Mouse (Mus musculus): ENCODE measurements at regions not wholly inside any gene's neighbourhood (a gene's known extent, or its start where the extent isn't known, plus 50 kb on each side); places are given as distances from the start of the nearest gene placed in this dataset.

DNA sequence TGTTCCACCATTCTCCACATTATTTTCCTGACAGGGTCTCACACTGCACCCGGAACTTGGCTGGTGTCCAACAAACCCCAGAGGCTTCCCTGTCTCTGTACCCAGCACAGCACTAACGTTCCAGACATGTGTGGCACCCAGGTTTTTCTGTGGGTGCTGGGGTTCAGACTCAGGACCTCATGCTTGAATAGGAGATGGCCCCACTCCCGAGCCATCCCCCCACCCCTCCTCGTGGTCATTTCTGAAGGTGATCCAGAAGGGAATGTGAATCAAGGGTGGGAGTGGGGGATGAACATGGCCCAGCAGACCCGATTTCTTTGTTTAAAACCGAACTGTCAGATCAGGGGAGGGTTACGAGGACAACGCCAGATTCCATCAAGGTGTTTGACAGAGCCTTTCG lies 245.6 kb downstream of the Tbc1d1 start:
- TF ChIP-seq GATA1 (IDR thresholded peaks at IDR 0.05; ENCODE audit: low read length), result no peak

DNA sequence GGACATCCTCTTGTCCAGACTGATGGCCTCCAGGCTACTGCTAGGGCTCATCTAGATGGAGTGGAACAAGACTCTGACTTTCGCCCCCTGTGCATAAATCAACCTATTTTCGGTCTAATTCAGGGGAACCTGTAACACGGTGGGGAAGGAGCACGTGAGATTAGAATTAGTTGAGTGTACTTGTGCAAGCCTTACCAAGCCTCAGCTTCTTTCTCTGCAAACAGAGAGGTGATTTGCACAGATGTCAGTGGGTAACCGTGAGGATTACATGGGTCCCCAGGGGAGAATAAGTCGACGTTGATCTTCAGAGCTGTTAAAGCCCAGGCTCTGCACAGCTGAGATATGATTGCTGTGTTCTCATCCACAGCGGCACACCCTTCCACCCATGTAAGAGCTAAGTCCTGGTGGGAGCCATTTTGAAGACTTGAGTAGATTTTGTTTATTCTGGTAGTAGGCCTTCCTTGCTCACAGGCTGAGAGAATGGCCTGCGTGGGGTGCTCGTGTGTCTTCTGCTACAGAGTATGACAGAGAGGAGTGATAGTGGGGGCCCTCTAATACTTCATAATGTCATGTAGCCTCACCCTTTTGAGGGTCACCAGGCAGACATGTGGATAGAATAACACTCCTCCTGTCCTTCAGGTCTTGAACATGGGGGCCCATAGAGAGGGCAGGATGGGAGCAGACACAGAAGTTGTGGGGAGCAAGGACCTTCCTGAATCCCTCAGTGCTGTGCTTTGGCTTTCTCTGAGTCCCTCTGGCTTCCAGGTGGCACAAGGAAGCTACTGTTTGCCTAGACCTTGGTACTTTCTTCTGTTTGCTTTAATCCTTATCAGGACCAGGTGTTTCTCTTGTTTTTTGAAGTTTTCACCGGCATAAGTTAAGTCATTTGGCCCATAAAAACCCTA lies 247.2 kb downstream of the Tbc1d1 start:
- no peak for TF ChIP-seq GATA1 (IDR thresholded peaks at IDR 0.05; ENCODE audit: low read length)

DNA sequence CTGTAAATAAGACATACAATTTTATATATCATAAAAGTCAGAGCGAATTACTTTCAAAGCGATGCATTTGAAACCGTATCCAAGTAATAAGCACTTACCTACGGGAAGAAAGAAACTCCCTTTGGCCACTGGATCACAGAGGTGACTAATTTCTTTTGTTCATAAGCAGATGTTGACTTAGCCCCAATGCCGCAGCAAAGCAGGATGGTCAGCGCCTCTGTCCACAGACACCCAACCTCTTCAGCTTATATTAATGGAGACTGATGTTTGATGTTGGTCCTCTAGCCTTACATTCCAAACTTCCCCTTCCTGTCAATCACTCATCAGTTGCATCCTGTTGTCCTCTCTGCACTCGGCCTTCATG lies 247.9 kb downstream of the Tbc1d1 start:
- TF ChIP-seq GATA1 (IDR thresholded peaks at IDR 0.05; ENCODE audit: low read length), result no peak

DNA sequence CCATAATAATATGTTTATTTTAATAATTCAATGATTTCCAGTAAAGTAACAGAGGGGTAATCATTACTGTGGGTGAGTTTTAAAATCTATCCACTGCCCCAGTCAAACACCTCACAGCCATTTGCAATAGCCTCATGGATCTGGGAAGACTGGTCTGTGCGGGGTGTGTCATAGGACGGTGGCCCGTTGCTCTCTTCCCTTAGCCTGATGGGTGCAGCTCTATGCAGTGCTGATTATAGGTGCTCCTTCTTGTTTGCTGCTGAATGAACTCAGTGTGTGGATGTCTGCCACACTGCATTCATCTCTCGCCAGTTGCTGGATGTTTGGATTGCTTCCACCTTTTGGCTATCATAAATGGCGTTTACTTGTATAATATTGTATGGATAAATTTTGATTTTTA lies 248.4 kb downstream of the Tbc1d1 start:
- TF ChIP-seq GATA1 (IDR thresholded peaks at IDR 0.05; ENCODE audit: low read length), result no peak

DNA sequence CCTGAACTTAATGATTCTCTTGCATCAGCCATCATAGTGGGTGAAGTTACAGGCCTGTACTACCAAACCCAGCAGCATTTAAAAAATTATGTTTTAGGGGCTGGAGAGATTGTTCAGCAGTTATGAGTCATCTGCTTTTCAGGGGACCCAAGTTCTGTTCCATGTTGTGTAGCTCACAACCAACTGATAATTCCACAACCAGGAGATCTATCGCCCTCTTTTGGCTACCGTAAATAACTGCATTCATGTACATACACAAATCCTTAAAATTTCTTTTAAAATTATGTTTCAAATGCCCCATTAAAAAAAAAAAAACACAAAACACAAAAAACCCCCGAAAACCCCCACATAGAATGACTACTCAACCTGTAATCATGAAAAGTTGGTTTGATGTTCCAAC lies 252.8 kb downstream of the Tbc1d1 start:
- TF ChIP-seq GATA1 (IDR thresholded peaks at IDR 0.05; ENCODE audit: low read length), result no peak

DNA sequence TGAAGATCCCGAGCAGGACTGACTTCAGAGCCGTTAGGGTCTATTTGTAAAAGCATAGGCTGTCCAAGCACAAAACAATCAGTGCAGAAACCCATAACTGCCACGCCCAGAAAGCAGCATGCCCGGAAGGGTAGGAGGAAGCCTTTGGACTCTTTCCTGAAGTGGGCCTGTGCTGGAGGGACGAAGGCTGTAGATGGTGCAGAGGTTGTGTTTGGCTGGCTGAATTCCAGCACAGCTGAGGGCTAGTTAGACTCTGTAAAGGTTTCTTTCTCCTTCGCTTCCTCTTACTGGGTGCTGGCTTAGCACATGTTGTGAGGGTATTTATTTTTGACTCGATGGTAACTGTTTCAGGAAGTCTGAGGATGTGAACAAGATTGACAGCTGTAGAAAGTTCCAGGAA lies 254.5 kb downstream of the Tbc1d1 start:
- TF ChIP-seq GATA1 (IDR thresholded peaks at IDR 0.05; ENCODE audit: low read length), result no peak

DNA sequence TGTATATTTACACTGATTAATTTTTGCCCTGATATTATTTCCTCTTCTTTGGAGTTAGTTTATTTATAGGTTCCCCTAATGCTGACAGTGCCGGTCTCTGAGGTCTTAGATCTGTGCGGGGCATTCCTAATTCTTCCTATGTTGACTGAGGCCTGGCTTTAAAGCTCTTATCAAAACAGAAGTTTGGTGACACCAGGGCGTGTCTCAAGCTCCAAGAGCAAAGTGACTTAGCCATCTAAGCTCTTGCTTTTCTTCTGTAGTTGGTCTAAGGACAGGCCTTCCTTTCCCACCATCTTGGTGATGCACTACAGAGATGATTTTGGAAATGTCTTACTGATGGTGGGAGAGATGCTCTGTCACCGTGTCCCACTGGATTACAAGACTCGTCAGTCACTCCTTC lies 258.4 kb downstream of the Tbc1d1 start:
- no peak for TF ChIP-seq GATA1 (IDR thresholded peaks at IDR 0.05; ENCODE audit: low read length)

DNA sequence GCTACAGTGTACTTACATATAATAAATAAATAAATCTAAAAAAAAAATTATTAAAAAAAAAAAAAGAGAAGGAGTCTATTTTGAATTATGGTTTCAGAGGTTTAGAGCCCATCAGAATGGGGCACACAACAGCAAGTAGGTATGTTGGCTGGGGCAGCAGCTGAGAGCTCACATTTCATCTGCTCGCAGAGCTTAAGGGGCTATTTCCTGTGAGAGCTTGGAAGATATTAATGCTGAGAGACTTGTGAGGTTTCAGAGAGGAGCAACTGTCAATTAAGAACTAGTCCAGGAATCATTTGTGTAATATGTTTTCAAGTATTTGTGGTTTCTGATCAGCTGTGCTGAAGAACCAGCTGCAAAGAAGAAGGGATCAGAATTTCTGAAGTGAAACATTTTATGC lies 263.3 kb downstream of the Tbc1d1 start:
- TF ChIP-seq GATA1 (IDR thresholded peaks at IDR 0.05; ENCODE audit: low read length), result no peak

DNA sequence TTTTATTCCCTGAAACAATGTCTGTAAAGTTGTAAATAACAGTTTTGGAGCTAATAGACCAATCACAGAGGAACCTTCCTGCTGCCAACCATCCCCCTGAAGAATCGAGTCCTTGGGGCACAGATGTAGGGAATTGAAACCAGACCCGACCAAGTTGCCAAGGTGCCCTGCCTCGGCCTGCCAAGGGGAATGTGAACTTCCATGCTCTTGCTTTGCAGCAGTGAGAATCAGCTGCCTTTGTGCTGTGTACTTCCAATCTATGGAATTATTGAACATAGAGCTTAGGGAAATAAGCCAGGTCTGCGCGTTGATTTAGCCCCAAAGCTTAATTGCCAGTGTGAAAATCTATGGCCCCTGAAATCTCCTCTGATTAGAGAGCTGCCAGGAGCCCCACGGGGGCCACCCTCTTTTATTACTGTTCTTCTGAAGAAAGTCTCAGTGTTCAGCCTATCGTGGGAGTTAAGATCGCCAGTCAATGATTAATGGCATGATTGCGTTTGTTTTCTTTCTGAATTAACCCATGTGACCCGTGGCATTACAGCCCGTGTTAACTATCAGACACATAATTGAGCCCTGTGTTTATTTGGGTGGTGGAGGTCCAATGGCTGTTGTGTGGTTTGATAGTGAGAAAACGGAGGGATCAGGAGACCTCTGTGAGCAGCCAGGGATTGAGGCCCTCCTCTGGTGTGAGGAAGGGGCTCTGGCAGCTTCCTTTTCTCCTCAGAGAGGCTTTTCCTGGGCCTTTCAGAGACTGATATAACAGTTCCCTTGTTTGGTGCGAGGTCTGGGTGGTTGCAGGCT lies 266.9 kb downstream of the Tbc1d1 start:
- no peak for TF ChIP-seq GATA1 (IDR thresholded peaks at IDR 0.05; ENCODE audit: low read length)

DNA sequence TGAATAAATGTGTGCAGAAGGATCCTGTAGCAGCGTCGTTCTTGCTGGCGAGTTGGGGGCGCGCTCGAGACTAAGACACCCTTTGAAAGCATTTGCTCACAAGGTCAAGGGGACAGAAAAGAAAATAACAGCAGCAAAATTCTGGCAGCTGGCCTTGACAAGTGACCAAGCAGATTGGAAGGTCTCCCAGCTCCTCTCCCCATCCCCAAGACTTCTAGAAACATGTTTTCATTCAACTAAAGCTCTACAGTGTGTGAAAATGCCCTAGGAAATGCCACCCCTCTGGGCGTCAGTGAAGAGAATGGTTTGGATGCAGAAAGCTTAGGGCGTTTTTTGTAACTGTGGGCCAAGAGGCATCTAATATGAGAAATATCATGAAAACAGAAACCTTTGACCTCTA lies 272.7 kb downstream of the Tbc1d1 start:
- TF ChIP-seq GATA1 (IDR thresholded peaks at IDR 0.05; ENCODE audit: low read length), result no peak

DNA sequence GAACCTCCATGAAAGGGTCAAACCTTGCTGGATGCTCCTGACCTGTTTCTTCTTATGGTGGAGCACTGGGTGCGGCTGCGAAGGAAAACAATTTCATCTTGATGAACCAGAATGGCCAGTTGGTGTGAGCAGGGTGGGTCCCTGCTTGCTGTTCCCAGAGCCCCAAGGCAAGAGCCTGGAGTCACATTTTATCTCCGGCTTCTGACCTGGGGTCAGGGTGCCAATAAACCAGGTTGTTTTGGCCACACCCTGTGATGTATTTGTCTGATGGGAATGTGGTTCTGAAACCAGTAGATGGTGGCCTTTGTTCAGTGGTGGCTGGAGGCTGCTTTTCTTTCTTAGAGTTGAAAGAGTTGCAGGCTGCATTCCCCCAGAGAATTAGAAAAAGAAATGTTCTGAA lies 274.4 kb downstream of the Tbc1d1 start:
- TF ChIP-seq GATA1 (IDR thresholded peaks at IDR 0.05; ENCODE audit: low read length), result no peak

DNA sequence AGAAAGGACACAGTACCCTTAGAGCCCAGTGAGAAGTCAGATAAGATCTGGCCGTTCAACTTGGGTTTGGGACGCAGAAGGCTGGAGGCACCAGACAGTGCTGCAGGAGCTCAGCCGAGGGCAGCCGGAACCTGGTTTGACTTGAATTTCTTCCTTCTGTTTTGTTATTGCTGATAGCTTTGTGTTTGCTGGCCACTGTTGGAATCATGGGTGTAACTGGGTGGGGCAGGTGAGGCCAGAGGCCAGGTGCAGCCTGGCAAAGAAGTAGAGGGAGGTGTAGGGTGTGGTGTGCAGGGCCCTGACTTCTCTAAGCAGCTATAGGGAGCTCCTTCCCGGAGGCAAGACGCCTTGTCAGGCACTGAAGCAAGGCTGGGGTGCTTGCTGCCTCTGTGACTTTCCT lies 275.5 kb downstream of the Tbc1d1 start:
- TF ChIP-seq GATA1 (IDR thresholded peaks at IDR 0.05; ENCODE audit: low read length), result no peak

DNA sequence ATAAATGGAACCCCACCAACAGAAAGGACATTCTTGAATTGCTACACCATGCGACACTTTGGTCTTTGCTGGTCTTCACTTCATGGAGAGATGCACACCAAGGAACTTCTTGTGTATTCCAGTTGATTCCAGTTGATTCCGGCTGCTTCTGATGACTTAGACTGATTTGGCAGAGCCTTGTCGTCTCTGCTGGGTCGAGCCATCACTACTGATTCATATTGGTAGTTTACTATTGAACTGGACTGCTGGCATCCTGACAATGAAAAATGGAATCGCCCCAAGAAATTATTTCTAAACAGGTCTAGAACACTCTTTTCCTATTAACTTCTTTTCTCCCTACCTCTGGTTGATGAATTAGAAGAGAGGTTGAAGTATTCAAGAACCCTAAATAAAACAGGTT lies 277.7 kb downstream of the Tbc1d1 start:
- TF ChIP-seq GATA1 (IDR thresholded peaks at IDR 0.05; ENCODE audit: low read length), result no peak

DNA sequence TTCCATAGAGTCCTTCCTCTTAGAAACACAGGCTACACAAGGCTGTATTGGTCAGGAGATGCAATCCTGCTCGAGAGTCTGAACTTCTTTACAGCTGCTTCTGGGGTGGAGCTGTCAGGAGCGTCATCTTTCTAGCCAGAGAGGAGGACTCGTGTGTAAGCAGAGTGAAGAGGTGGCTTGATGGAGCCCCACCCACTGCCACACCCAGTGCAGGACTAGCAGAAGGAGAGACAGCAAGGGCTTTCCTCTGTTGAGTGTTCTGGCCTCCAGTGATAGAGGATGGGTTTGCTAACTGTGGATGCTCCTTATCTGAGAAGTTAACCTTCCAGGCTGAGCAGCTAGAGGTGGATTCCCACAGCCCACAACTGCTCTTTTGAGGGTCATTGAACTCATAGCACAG lies 279.4 kb downstream of the Tbc1d1 start:
- TF ChIP-seq GATA1 (IDR thresholded peaks at IDR 0.05; ENCODE audit: low read length), result no peak

DNA sequence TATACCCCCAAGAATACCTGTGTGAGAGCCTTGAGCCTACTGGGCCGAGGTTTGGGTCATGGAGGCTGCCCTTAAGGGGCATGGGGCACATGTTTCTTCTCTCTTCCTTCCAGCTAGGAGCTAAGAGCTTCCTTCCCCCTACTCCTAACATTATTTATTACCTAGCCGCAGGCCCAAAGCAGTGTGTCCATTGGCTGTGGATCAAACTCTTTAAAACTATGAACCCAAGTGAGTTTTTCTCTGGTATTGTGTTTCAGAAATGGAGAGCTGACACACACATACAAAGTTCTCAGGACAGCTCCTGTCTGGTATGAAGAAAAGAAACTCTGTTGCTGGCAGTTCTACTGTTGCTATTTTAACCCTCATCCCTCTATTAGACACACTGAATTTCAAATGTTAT lies 279.9 kb downstream of the Tbc1d1 start:
- no peak for TF ChIP-seq GATA1 (IDR thresholded peaks at IDR 0.05; ENCODE audit: low read length)

DNA sequence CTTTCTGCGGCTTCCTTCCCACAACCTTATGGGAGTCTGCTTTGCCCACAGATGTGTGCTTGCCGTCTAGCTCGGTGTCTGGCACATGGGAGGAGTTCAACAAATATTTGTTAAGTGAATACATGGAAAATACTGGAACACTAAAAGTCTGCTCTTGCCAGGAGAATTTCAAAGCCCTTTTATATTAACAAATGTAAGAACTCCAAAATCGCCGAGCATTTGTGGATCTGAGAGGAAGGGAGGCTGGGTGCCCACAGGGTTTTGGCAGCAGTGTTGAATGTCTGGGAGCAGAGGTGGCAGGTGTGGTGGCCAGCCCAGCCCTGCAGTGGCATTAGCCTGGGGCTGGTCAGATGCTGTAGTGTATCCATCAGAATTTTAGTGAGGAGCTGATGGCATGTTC lies 281.6 kb downstream of the Tbc1d1 start:
- no peak for TF ChIP-seq GATA1 (IDR thresholded peaks at IDR 0.05; ENCODE audit: low read length)

Measured in G1E-ER4 (cell line).